In genomic region chr10:93130456-93130940, GRCm38 (mm10) we compare ENCODE assay signal across 13 mouse cellular contexts. TPM values are rescaled to one million over a fixed set of nuclear protein-coding genes. Genes with fewer than 3 reads are reported as not detected.
A peak's percentile ranks its signal among the peaks of the same experiment; 100 is the strongest.
DNase-seq lines count a peak whose midpoint lies in the region; ATAC-seq and TF ChIP-seq lines count a peak whose summit lies in the region.
"Had no signal": no experiment of that assay in that cellular context is flagged by ENCODE, and none has a peak within 500 bp of the region (broad histone marks: within the 10 kb centered on the region; RNA-seq: fewer than 3 reads in every experiment).

No protein-coding gene starts in this region.

- 0 out of 2 replicates have a peak overlapping the region, but pooled peaks have one; percentile 27 for H3K27ac ChIP-seq in hindbrain, embryonic 15.5 days (replicated peaks)
- H3K27ac ChIP-seq in hindbrain, postnatal 0 days: no peak overlapping the region
- H3K27ac ChIP-seq in forebrain, embryonic 10.5 days: 0 out of 2 replicates have a peak overlapping the region, but pooled peaks have one; percentile 15
- peak overlapping the region; percentile 58 for H3K27ac ChIP-seq in midbrain, embryonic 14.5 days (replicated peaks; ENCODE audit: low read depth, low read length)
- H3K27ac ChIP-seq: hindbrain, embryonic 12.5 days had no signal

- no peaks in the 10 kb centered on the region for H3K36me3 ChIP-seq in hindbrain, embryonic 15.5 days
- H3K36me3 ChIP-seq in hindbrain, postnatal 0 days (ENCODE audit: insufficient read depth, low read length): no peaks in the 10 kb centered on the region
- no peaks in the 10 kb centered on the region for H3K36me3 ChIP-seq in forebrain, embryonic 10.5 days (replicated peaks)
- no peaks in the 10 kb centered on the region for H3K36me3 ChIP-seq in midbrain, embryonic 14.5 days (ENCODE audit: control insufficient read depth, insufficient read depth, low read length)
- H3K36me3 ChIP-seq: hindbrain, embryonic 12.5 days had no signal

- no peak overlapping the region for H3K4me2 ChIP-seq in hindbrain, embryonic 15.5 days
- H3K4me2 ChIP-seq in hindbrain, postnatal 0 days (ENCODE audit: low read depth, low read length): no peak overlapping the region
- H3K4me2 ChIP-seq in midbrain, embryonic 14.5 days (ENCODE audit: low read length): no peak overlapping the region
- H3K4me2 ChIP-seq: hindbrain, embryonic 12.5 days had no signal

- no peaks in the 10 kb centered on the region for H3K27me3 ChIP-seq in hindbrain, embryonic 15.5 days
- H3K27me3 ChIP-seq in hindbrain, postnatal 0 days (ENCODE audit: insufficient read depth, low read length): no peaks in the 10 kb centered on the region
- H3K27me3 ChIP-seq in forebrain, embryonic 10.5 days (ENCODE audit: poor library complexity, severe bottlenecking): no peaks in the 10 kb centered on the region
- no peaks in the 10 kb centered on the region for H3K27me3 ChIP-seq in midbrain, embryonic 14.5 days (ENCODE audit: control insufficient read depth, insufficient read depth, low read length)
- H3K27me3 ChIP-seq: hindbrain, embryonic 12.5 days; Patski had no signal

- H3K9ac ChIP-seq in hindbrain, embryonic 15.5 days: no peak overlapping the region
- H3K9ac ChIP-seq in hindbrain, postnatal 0 days (replicated peaks; ENCODE audit: low read length): no peak overlapping the region
- no peak overlapping the region for H3K9ac ChIP-seq in midbrain, embryonic 14.5 days (replicated peaks; ENCODE audit: low read length)
- H3K9ac ChIP-seq: hindbrain, embryonic 12.5 days had no signal

- WGBS in hindbrain, embryonic 15.5 days: 68% methylated on average over 10 of the region's 10 CpGs
- WGBS in hindbrain, postnatal 0 days: 56% methylated on average over 10 of the region's 10 CpGs
- whole genome bisulfite sequencing in forebrain, embryonic 10.5 days: 73% methylated on average over 10 of the region's 10 CpGs
- 24% methylated on average over 10 of the region's 10 CpGs for WGBS in midbrain, embryonic 14.5 days

- no peak overlapping the region for H3K4me3 ChIP-seq in hindbrain, embryonic 15.5 days
- H3K4me3 ChIP-seq in hindbrain, postnatal 0 days (ENCODE audit: low read length): no peak overlapping the region
- no peak overlapping the region for H3K4me3 ChIP-seq in forebrain, embryonic 10.5 days
- no peak overlapping the region for H3K4me3 ChIP-seq in midbrain, embryonic 14.5 days (replicated peaks; ENCODE audit: low read depth, low read length)
- H3K4me3 ChIP-seq: hindbrain, embryonic 12.5 days; myocyte had no signal

- ATAC-seq in hindbrain, embryonic 15.5 days (ENCODE audit: low FRiP score, low read depth): no peak
- no peak for ATAC-seq in hindbrain, postnatal 0 days
- no peak for ATAC-seq in midbrain, embryonic 14.5 days (ENCODE audit: low FRiP score, low TSS enrichment)
- no peak for ATAC-seq in megakaryocyte-erythroid progenitor cell, adult 5-6 weeks (replicated peaks; ENCODE audit: low FRiP score, low TSS enrichment, poor library complexity, severe bottlenecking)
- ATAC-seq: lung, postnatal 0 days; Patski had no signal

- no peaks in the 10 kb centered on the region for H3K9me3 ChIP-seq in hindbrain, embryonic 15.5 days
- no peaks in the 10 kb centered on the region for H3K9me3 ChIP-seq in hindbrain, postnatal 0 days (ENCODE audit: low read length)
- no peaks in the 10 kb centered on the region for H3K9me3 ChIP-seq in forebrain, embryonic 10.5 days
- no peaks in the 10 kb centered on the region for H3K9me3 ChIP-seq in midbrain, embryonic 14.5 days (ENCODE audit: control insufficient read depth, low read length)
- H3K9me3 ChIP-seq: hindbrain, embryonic 12.5 days had no signal

- no peak for TF ChIP-seq CTCF in hindbrain, postnatal 0 days (IDR thresholded peaks at IDR 0.05; ENCODE audit: low read depth)

- DNase-seq in hindbrain, postnatal 0 days (ENCODE audit: low spot score): no peak
- DNase-seq in brain, adult 2 months (ENCODE audit: low read depth, low spot score): peak; percentile 69
- no peak for DNase-seq in forebrain, embryonic 10.5 days (ENCODE audit: extremely low spot score, low spot score)
- no peak for DNase-seq in midbrain, embryonic 14.5 days
- no peak for DNase-seq in kidney, adult 9 months
- no peak for DNase-seq in ovary, postnatal 36 days (ENCODE audit: low spot score)
- DNase-seq: cerebellum, postnatal 25 days had no signal

- no peaks in the 10 kb centered on the region for H3K4me1 ChIP-seq in hindbrain, embryonic 15.5 days (replicated peaks)
- H3K4me1 ChIP-seq in hindbrain, postnatal 0 days (ENCODE audit: insufficient read depth, low read length): no peaks in the 10 kb centered on the region
- H3K4me1 ChIP-seq in forebrain, embryonic 10.5 days: peaks cover 17% of the 10 kb centered on the region
- no peaks in the 10 kb centered on the region for H3K4me1 ChIP-seq in midbrain, embryonic 14.5 days (ENCODE audit: control insufficient read depth, insufficient read depth, low read length)
- H3K4me1 ChIP-seq: hindbrain, embryonic 12.5 days had no signal

RNA-seq across cellular contexts. Expression of gene Cdk17, which starts 30.2 kb away (rescaled TPM):
- 41.2 and 45.7 TPM in 2 replicates for polyA plus RNA-seq in hindbrain, embryonic 15.5 days (2015; fragmentation: Nextera tagmentation; extraction: Ambion mirVana)
- total RNA-seq in hindbrain, postnatal 0 days (2014; rRNA removed): 63.3 and 82.1 TPM in 2 replicates
- polyA plus RNA-seq in hindbrain, postnatal 0 days (2015; fragmentation: Nextera tagmentation; extraction: Ambion mirVana): 32.4 and 32.6 TPM in 2 replicates
- polyA plus RNA-seq in forebrain, embryonic 10.5 days (2016; fragmentation: Nextera tagmentation; extraction: Ambion mirVana): 17.6 and 18.2 TPM in 2 replicates
- polyA plus RNA-seq in midbrain, embryonic 14.5 days (2014; fragmentation: Nextera tagmentation; extraction: Ambion mirVana): 57.0 and 67.8 TPM in 2 replicates
- total RNA-seq in megakaryocyte-erythroid progenitor cell, adult 5-6 weeks (2014; fragmentation: Nextera tagmentation): 48.0 and 71.7 TPM in 2 replicates
- 69.4 and 88.0 TPM in 2 replicates for total RNA-seq in megakaryocyte-erythroid progenitor cell, adult 5-6 weeks (2017)

RNA-seq across cellular contexts. Expression of gene Cfap54, which starts 49.1 kb away (rescaled TPM):
- 2.8 and 3.3 TPM in 2 replicates for polyA plus RNA-seq in hindbrain, embryonic 15.5 days (2015; fragmentation: Nextera tagmentation; extraction: Ambion mirVana)
- 3.5 and 5.2 TPM in 2 replicates for total RNA-seq in hindbrain, postnatal 0 days (2014; rRNA removed)
- polyA plus RNA-seq in hindbrain, postnatal 0 days (2015; fragmentation: Nextera tagmentation; extraction: Ambion mirVana): 3.0 and 4.2 TPM in 2 replicates
- polyA plus RNA-seq in forebrain, embryonic 10.5 days (2016; fragmentation: Nextera tagmentation; extraction: Ambion mirVana): 1.1 and 1.3 TPM in 2 replicates
- polyA plus RNA-seq in midbrain, embryonic 14.5 days (2014; fragmentation: Nextera tagmentation; extraction: Ambion mirVana): 2.7 TPM in 2 replicates
- total RNA-seq in megakaryocyte-erythroid progenitor cell, adult 5-6 weeks (2014; fragmentation: Nextera tagmentation): 1.4 and 1.6 TPM in 2 replicates
- total RNA-seq in megakaryocyte-erythroid progenitor cell, adult 5-6 weeks (2017): 0.65 and 1.5 TPM in 2 replicates
